Mouse (Mus musculus) midbrain, embryonic 16.5 days (tissue): Measurements from ENCODE around the gene 2310034G01Rik. TPM values are rescaled to one million over a fixed set of nuclear protein-coding genes. Genes with fewer than 3 reads are reported as not detected.

ENCODE experiments used
- ATAC-seq: fragments of 200-750 bp; cut with Nextera tagmentation; 2 replicates; pipeline ENCODE4 v1.8.0; 2017; ENCODE audit warnings: moderate TSS enrichment
- H3K27ac ChIP-seq: fragments of 300-500 bp; sonication (generic); 2 replicates; pipeline ENCODE4 v1.5.1; 2014; ENCODE audit warnings: mild to moderate bottlenecking, low read length, mixed read lengths
- H3K27me3 ChIP-seq: fragments of 300-500 bp; sonication (generic); 2 replicates; pipeline ENCODE4 v1.6.1; 2014; ENCODE audit warnings: low read depth, low read length, mixed read lengths; ENCODE audit not compliant: control insufficient read depth, insufficient read depth
- H3K36me3 ChIP-seq: fragments of 300-500 bp; sonication (generic); 2 replicates; pipeline ENCODE4 v1.6.1; 2014; ENCODE audit warnings: mild to moderate bottlenecking, low read length, moderate library complexity, mixed read lengths; ENCODE audit not compliant: control insufficient read depth, insufficient read depth
- H3K4me1 ChIP-seq: fragments of 300-500 bp; sonication (generic); 2 replicates; pipeline ENCODE4 v1.6.1; 2014; ENCODE audit warnings: mild to moderate bottlenecking, low read length, mixed read lengths; ENCODE audit not compliant: control insufficient read depth, insufficient read depth
- H3K4me2 ChIP-seq: fragments of 300-500 bp; sonication (generic); 2 replicates; pipeline ENCODE4 v1.6.1; 2014; ENCODE audit warnings: mild to moderate bottlenecking, low read length, mixed read lengths
- H3K4me3 ChIP-seq: fragments of 300-500 bp; sonication (generic); 2 replicates; pipeline ENCODE4 v1.5.1; 2014; ENCODE audit warnings: low read depth, mild to moderate bottlenecking, low read length, moderate library complexity, mixed read lengths
- H3K9ac ChIP-seq: fragments of 300-500 bp; sonication (generic); 2 replicates; pipeline ENCODE4 v1.6.1; 2014; ENCODE audit warnings: low read depth, low read length, mixed read lengths
- H3K9me3 ChIP-seq: fragments of 300-500 bp; sonication (generic); replicated peaks from 2 replicates; pipeline ENCODE4 v1.6.1; 2014; ENCODE audit warnings: mild to moderate bottlenecking, low read length, mixed read lengths; ENCODE audit not compliant: control insufficient read depth, poor library complexity, severe bottlenecking
- WGBS: fragments of 180-500 bp; shearing (Covaris S2); extraction: QIAGEN DNeasy Blood & Tissue Kit; methylation state at CpG from one replicate; pipeline ENCODE4 v1.1.7; 2014; 5-methylcytosine and 5-hydroxymethylcytosine counted together
- polyA plus RNA-seq: library from polyadenylated mRNA; unstranded; fragments of >200 nt; fragmentation: Nextera tagmentation; extraction: Ambion mirVana; gene quantifications from 2 replicates; pipeline ENCODE4 v1.2.1, GENCODE M21; 2015

Gene 2310034G01Rik
- polyA plus RNA-seq, 1 experiment from 2014 or later = 1.4 TPM

GRCm38 (mm10) chr19:46314151-46314601, 35.9 kb downstream of the 2310034G01Rik start:
- no peak for ATAC-seq
- Histone ChIP-seq H3K9me3 (no peaks in the 10 kb centered on the region), H3K4me2 (no peak overlapping the region), H3K27me3 (peaks cover 21% of the 10 kb centered on the region), H3K4me3 (no peak overlapping the region), H3K9ac (no peak overlapping the region), H3K4me1 (peaks cover 33% of the 10 kb centered on the region), H3K36me3 (peaks cover 16% of the 10 kb centered on the region), H3K27ac (no peak overlapping the region)
- 16% methylated on average over 18 of the region's 18 CpGs for whole genome bisulfite sequencing

- Histone ChIP-seq H3K27me3 (peaks cover 21% of the 10 kb centered on the region), H3K27ac (no peak overlapping the region), H3K4me2 (no peak overlapping the region), H3K36me3 (peaks cover 16% of the 10 kb centered on the region), H3K4me3 (no peak overlapping the region), H3K9me3 (no peaks in the 10 kb centered on the region), H3K9ac (no peak overlapping the region), H3K4me1 (peaks cover 31% of the 10 kb centered on the region)
- WGBS = 68% methylated on average over 6 of the region's 6 CpGs
- no peak for ATAC-seq
Measured at GRCm38 (mm10) chr19:46313591-46313990, 36.5 kb downstream of the 2310034G01Rik start.

GRCm38 (mm10) chr19:46313116-46313515, 37.0 kb downstream of the 2310034G01Rik start:
- no peak for ATAC-seq
- peaks cover 21% of the 10 kb centered on the region for H3K27me3 ChIP-seq

GRCm38 (mm10) chr19:46312566-46312965, 37.5 kb downstream of the 2310034G01Rik start:
- Histone ChIP-seq H3K9me3 (no peaks in the 10 kb centered on the region), H3K4me3 (no peak overlapping the region), H3K4me2 (no peak overlapping the region), H3K4me1 (peaks cover 25% of the 10 kb centered on the region), H3K27me3 (peaks cover 25% of the 10 kb centered on the region), H3K36me3 (peaks cover 16% of the 10 kb centered on the region), H3K27ac (no peak overlapping the region), H3K9ac (no peak overlapping the region)
- WGBS = 91% methylated on average over 21 of the region's 21 CpGs
- no peak for ATAC-seq

More at GRCm38 (mm10) chr19:46313116-46313515, 37.0 kb downstream of the 2310034G01Rik start:
- Histone ChIP-seq H3K27ac (no peak overlapping the region), H3K36me3 (peaks cover 16% of the 10 kb centered on the region), H3K4me2 (no peak overlapping the region), H3K9me3 (no peaks in the 10 kb centered on the region), H3K4me3 (no peak overlapping the region), H3K9ac (no peak overlapping the region), H3K4me1 (peaks cover 27% of the 10 kb centered on the region)
- 90% methylated on average over 9 of the region's 9 CpGs for WGBS

GRCm38 (mm10) chr19:46311341-46311740, 38.8 kb downstream of the 2310034G01Rik start:
- H3K4me1 ChIP-seq = peaks cover 16% of the 10 kb centered on the region
- no peak overlapping the region for H3K4me2 ChIP-seq
- no peak overlapping the region for H3K27ac ChIP-seq
- no peaks in the 10 kb centered on the region for H3K9me3 ChIP-seq
- H3K36me3 ChIP-seq = peaks cover 16% of the 10 kb centered on the region
- H3K27me3 ChIP-seq = peaks cover 27% of the 10 kb centered on the region
- H3K4me3 ChIP-seq = no peak overlapping the region
- ATAC-seq = no peak
- no peak overlapping the region for H3K9ac ChIP-seq
- WGBS = 89% methylated on average over 9 of the region's 9 CpGs

GRCm38 (mm10) chr19:46310312-46310865, 39.7 kb downstream of the 2310034G01Rik start:
- Histone ChIP-seq H3K27ac (no peak overlapping the region), H3K9ac (no peak overlapping the region), H3K4me2 (no peak overlapping the region), H3K4me1 (peaks cover 11% of the 10 kb centered on the region), H3K27me3 (peaks cover 30% of the 10 kb centered on the region), H3K4me3 (no peak overlapping the region), H3K36me3 (peaks cover 16% of the 10 kb centered on the region), H3K9me3 (no peaks in the 10 kb centered on the region)
- 93% methylated on average over 12 of the region's 12 CpGs for WGBS
- ATAC-seq = no peak

- Histone ChIP-seq H3K4me3 (no peak overlapping the region), H3K27ac (no peak overlapping the region), H3K4me1 (peaks cover 16% of the 10 kb centered on the region), H3K27me3 (peaks cover 33% of the 10 kb centered on the region), H3K36me3 (peaks cover 16% of the 10 kb centered on the region), H3K4me2 (no peak overlapping the region), H3K9me3 (no peaks in the 10 kb centered on the region), H3K9ac (no peak overlapping the region)
- peak; percentile 10; the same call in 1 of the 2 replicates for ATAC-seq
- 81% methylated on average over 21 of the region's 21 CpGs for WGBS
Measured at GRCm38 (mm10) chr19:46309651-46310305, 40.3 kb downstream of the 2310034G01Rik start.

- H3K27ac ChIP-seq = no peak overlapping the region
- H3K9ac ChIP-seq = peak overlapping the region; percentile 73
- peak; percentile 64 for ATAC-seq
- peaks cover 22% of the 10 kb centered on the region for H3K4me1 ChIP-seq
- H3K27me3 ChIP-seq = peaks cover 30% of the 10 kb centered on the region
- H3K4me2 ChIP-seq = peak overlapping the region; percentile 94
- H3K36me3 ChIP-seq = peaks cover 16% of the 10 kb centered on the region
- H3K4me3 ChIP-seq = peak overlapping the region; percentile 48
- H3K9me3 ChIP-seq = no peaks in the 10 kb centered on the region
- WGBS = under 1% methylated on average over 47 of the region's 47 CpGs
Measured at GRCm38 (mm10) chr19:46308706-46309435, 41.2 kb downstream of the 2310034G01Rik start.

- Histone ChIP-seq H3K36me3 (peaks cover 14% of the 10 kb centered on the region), H3K4me2 (peak overlapping the region; percentile 94), H3K9ac (peak overlapping the region; percentile 73), H3K27ac (no peak overlapping the region), H3K9me3 (no peaks in the 10 kb centered on the region), H3K4me3 (peak overlapping the region; percentile 48; the same call in 1 of the 2 replicates), H3K27me3 (peaks cover 29% of the 10 kb centered on the region), H3K4me1 (peaks cover 22% of the 10 kb centered on the region)
- ATAC-seq = no peak
- 59% methylated on average over 16 of the region's 16 CpGs for WGBS
Measured at GRCm38 (mm10) chr19:46308303-46308702, 41.8 kb downstream of the 2310034G01Rik start.
